Mouse (Mus musculus) limb, embryonic 12.5 days (tissue): ENCODE data around the gene Vmn1r178. TPM values are rescaled to one million over a fixed set of nuclear protein-coding genes. Genes with fewer than 3 reads are reported as not detected.
"Not testable (repeated sequence)": the region's sequence is repeated elsewhere in the genome, so short reads cannot be mapped to it uniquely, and the experiment has no call there.

Experiments
- ATAC-seq: fragments of 200-750 bp; cut with Nextera tagmentation; 2 replicates; pipeline ENCODE4 v1.8.0; 2017; ENCODE audit warnings: low read depth, moderate TSS enrichment; ENCODE audit not compliant: insufficient number of reproducible peaks, insufficient read depth, low FRiP score, low TSS enrichment
- H3K27ac ChIP-seq: fragments of 300-500 bp; sonication (generic); 2 replicates; pipeline ENCODE4 v1.5.1; 2016; ENCODE audit warnings: mild to moderate bottlenecking, moderate library complexity
- H3K27me3 ChIP-seq: fragments of 300-500 bp; sonication (generic); 2 replicates; pipeline ENCODE4 v1.6.1; 2016; ENCODE audit warnings: mild to moderate bottlenecking, moderate library complexity
- H3K36me3 ChIP-seq: fragments of 300-500 bp; sonication (generic); 2 replicates; pipeline ENCODE4 v1.6.1; 2016; ENCODE audit warnings: mild to moderate bottlenecking, moderate library complexity
- H3K4me1 ChIP-seq: fragments of 300-500 bp; sonication (generic); replicated peaks from 2 replicates; pipeline ENCODE4 v1.6.1; 2016
- H3K4me2 ChIP-seq: fragments of 300-500 bp; sonication (generic); 2 replicates; pipeline ENCODE4 v1.6.1; 2016; ENCODE audit warnings: mild to moderate bottlenecking, moderate library complexity
- H3K4me3 ChIP-seq: fragments of 300-500 bp; sonication (generic); replicated peaks from 2 replicates; pipeline ENCODE4 v1.5.1; 2016; ENCODE audit warnings: mild to moderate bottlenecking
- H3K9ac ChIP-seq: fragments of 300-500 bp; sonication (generic); replicated peaks from 2 replicates; pipeline ENCODE4 v1.6.1; 2016; ENCODE audit warnings: mild to moderate bottlenecking, moderate library complexity
- H3K9me3 ChIP-seq: fragments of 300-500 bp; sonication (generic); 2 replicates; pipeline ENCODE4 v1.6.1; 2016; ENCODE audit warnings: mild to moderate bottlenecking, moderate library complexity
- WGBS: fragments of 180-500 bp; shearing (Covaris S2); methylation state at CpG from one replicate; pipeline ENCODE4 v1.1.7; 2016; 5-methylcytosine and 5-hydroxymethylcytosine counted together
- polyA plus RNA-seq: library from polyadenylated mRNA; unstranded; fragments of >200 nt; fragmentation: Nextera tagmentation; extraction: Ambion mirVana; gene quantifications from 2 replicates; pipeline ENCODE4 v1.2.1, GENCODE M21; 2016

Gene Vmn1r178
- polyA plus RNA-seq = not detected in 2 replicates

- WGBS = 82% methylated on average over 1 of the region's 1 CpGs
- H3K4me3 ChIP-seq = no peak within 1 kb of the TSS
- peaks cover 34% of the 10 kb centered on the region for H3K9me3 ChIP-seq
- ATAC-seq = no peak
- no peaks in the 10 kb centered on the region for H3K4me1 ChIP-seq
- no peaks in the 10 kb centered on the region for H3K27me3 ChIP-seq
- H3K36me3 ChIP-seq = no peaks in the 10 kb centered on the region
- H3K4me2 ChIP-seq = no peak within 1 kb of the TSS
- no peak within 1 kb of the TSS for H3K27ac ChIP-seq
- no peak within 1 kb of the TSS for H3K9ac ChIP-seq
Measured at GRCm38 (mm10) chr7:23891709-23892108, at the start of gene Vmn1r178. Gene Vmn1r178, plus strand, starts transcription at chr7:23892009.

DNA sequence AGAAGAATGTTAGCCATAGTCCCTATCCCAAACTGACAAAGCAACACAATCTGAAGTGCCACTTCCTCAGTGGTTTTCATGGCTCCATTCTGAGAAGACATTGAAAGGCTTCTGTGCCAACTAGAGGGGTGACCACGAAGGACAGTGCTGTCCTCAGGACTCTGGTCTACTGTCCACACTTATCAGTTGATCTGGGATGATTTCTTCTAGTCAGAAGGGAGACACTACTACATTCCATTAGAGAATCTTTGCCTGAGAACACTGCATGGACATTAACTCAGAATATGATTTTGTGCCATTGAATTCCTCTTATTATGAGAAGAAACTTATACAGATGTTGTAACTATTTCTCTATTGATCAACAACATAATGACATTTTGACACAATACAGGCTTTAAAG lies 25.5 kb upstream of the Vmn1r178 start, which contains the start of gene Vmn1r177:
Vmn1r177 (minus strand) TSS at position 101 of the 400 bp plus-strand sequence.
- WGBS = 6% methylated on average over 1 of the region's 1 CpGs
- not testable (repeated sequence) for ATAC-seq, H3K9ac ChIP-seq, H3K27me3 ChIP-seq, H3K27ac ChIP-seq, H3K4me3 ChIP-seq, H3K4me2 ChIP-seq, H3K4me1 ChIP-seq, H3K36me3 ChIP-seq
- H3K9me3 ChIP-seq = peaks cover 10% of the 10 kb centered on the region; the same call in 1 of the 2 replicates

DNA sequence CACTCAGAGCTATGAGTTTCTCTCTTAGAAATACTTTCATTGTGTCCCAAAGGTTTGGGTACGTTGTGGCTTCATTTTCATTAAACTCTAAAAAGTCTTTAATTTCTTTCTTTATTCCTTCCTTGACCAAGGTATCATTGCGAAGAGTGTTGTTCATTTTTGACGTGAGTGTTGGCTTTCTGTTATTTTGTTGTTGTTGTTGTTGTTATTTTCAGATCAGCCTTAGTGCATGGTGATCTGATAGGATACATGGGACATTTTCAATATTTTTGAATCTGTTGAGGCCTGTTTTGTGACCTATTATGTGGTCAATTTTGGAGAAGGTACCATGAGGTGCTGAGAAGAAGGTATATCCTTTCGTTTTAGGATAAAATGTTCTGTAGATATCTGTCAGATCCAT lies 14.9 kb upstream of the Vmn1r178 start:
- not testable (repeated sequence) for H3K9ac ChIP-seq, H3K36me3 ChIP-seq, H3K4me3 ChIP-seq, H3K27ac ChIP-seq, H3K4me1 ChIP-seq, H3K4me2 ChIP-seq, ATAC-seq, H3K27me3 ChIP-seq
- 61% methylated on average over 4 of the region's 4 CpGs for WGBS
- peaks cover 12% of the 10 kb centered on the region; the same call in 1 of the 2 replicates for H3K9me3 ChIP-seq

- no peaks in the 10 kb centered on the region for H3K27me3 ChIP-seq
- H3K4me1 ChIP-seq = no peaks in the 10 kb centered on the region
- no peak within 1 kb of the TSS for H3K4me3 ChIP-seq
- no peak for ATAC-seq
- no peak within 1 kb of the TSS for H3K27ac ChIP-seq
- H3K36me3 ChIP-seq = no peaks in the 10 kb centered on the region
- H3K9ac ChIP-seq = no peak within 1 kb of the TSS
- WGBS = 46% methylated on average over 2 of the region's 2 CpGs
- H3K4me2 ChIP-seq = no peak within 1 kb of the TSS
- peaks cover 25% of the 10 kb centered on the region; the same call in 1 of the 2 replicates for H3K9me3 ChIP-seq
Measured at GRCm38 (mm10) chr7:23926678-23927077, 34.9 kb downstream of the Vmn1r178 start, which contains the start of gene Vmn1r179. Gene Vmn1r179, plus strand, starts transcription at chr7:23926978.

Other genes starting within 250 kb of the Vmn1r178 start
- gene Vmn1r172, start 233.7 kb upstream of the Vmn1r178 start, polyA plus RNA-seq = not detected in 2 replicates
- not detected in 2 replicates for gene Vmn1r173, start 191.3 kb upstream of the Vmn1r178 start, polyA plus RNA-seq
- gene Vmn1r174, start 139.7 kb upstream of the Vmn1r178 start, polyA plus RNA-seq = not detected in 2 replicates
- not detected in 2 replicates for gene Vmn1r175, start 81.4 kb upstream of the Vmn1r178 start, polyA plus RNA-seq
- gene Vmn1r176, start 54.6 kb upstream of the Vmn1r178 start, polyA plus RNA-seq = not detected in 2 replicates
- not detected in 2 replicates for gene Vmn1r177, start 25.6 kb upstream of the Vmn1r178 start, polyA plus RNA-seq
- gene Vmn1r179, start 35.0 kb downstream of the Vmn1r178 start, polyA plus RNA-seq = not detected in 2 replicates
- not detected in 2 replicates for gene Vmn1r180, start 58.6 kb downstream of the Vmn1r178 start, polyA plus RNA-seq
- not detected in 2 replicates for gene Vmn1r181, start 82.6 kb downstream of the Vmn1r178 start, polyA plus RNA-seq
- gene V1rd19, start 109.7 kb downstream of the Vmn1r178 start, polyA plus RNA-seq = not detected in 2 replicates
- not detected in 2 replicates for gene Vmn1r183, start 161.2 kb downstream of the Vmn1r178 start, polyA plus RNA-seq
- 27.7 and 29.7 TPM in 2 replicates for gene Zfp180, start 189.9 kb downstream of the Vmn1r178 start, polyA plus RNA-seq
- 5.8 and 6.9 TPM in 2 replicates for gene Zfp112, start 220.3 kb downstream of the Vmn1r178 start, polyA plus RNA-seq
- gene Zfp235, start 242.2 kb downstream of the Vmn1r178 start, polyA plus RNA-seq = 17.4 and 17.5 TPM in 2 replicates